Mouse (Mus musculus): ENCODE data around the gene Prkacb. TPM values are rescaled to one million over a fixed set of nuclear protein-coding genes. Genes with fewer than 3 reads are reported as not detected.

The Prkacb gene
- total and polyA plus RNA-seq, 3 experiments: 16.5 to 55.6 (median 31.8) TPM

DNA sequence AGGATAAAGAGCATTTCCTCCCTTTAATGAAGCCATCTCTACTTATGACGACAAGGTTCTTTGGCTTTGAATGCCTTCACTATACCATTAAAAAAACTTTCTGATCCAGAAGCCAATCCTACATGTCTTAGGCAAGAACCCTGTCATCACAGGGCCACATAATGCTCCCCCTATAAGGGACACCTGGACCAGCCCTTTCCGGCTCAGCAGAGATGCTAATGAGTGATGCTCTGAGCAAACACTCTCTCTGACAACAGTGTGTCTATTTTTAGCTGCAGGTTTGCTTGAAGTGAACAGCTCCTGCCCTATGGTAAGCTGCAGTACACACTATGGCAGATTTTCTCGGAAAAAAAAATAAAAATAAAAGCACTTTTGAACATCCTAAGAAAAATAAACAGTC is 43.9 kb downstream of the Prkacb start (continued):
- no peak for TF ChIP-seq HCFC1 (IDR thresholded peaks at IDR 0.05; ENCODE audit: low read depth, low read length)

DNA sequence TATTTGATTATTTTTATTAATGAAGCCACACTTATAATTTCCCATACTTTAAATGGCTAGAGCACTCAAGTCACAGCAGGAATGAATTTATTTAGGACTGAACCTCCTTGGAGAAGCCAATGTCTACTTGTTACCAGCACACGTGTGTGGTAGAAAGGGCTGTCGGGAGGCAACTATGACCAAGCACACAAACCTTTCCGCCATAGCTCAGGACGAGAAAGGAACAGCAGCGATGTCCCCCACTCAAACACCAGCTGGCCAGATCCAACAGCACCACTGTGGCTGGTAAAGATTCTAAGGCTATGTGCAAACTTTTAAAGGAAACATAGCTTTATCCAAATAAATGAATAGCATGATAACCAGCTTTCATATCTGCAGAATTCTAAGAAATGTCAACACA is 44.4 kb downstream of the Prkacb start:
- Histone ChIP-seq H3K27ac (ENCODE audit: control insufficient read depth, low read depth, low read length) (no peak overlapping the region), H3K4me3 (ENCODE audit: control insufficient read depth in 1 of 2, insufficient read depth in 1 of 2, low read depth in 2 of 2, low read length in 2 of 2) (no peak overlapping the region), H3K36me3 (ENCODE audit: control insufficient read depth in 1 of 2, insufficient read depth in 2 of 2, low read length in 2 of 2) (peaks cover 0 to 17% of the 10 kb centered on the region in 2 experiments; a peak in 2 of 4 replicates), H3K9ac (ENCODE audit: control insufficient read depth, low read depth, low read length, poor library complexity, severe bottlenecking) (no peak overlapping the region), H3K27me3 (ENCODE audit: control insufficient read depth in 1 of 2, insufficient read depth in 2 of 2, low read length in 2 of 2) (no peaks in the 10 kb centered on the region), H3K79me2 (ENCODE audit: control insufficient read depth, insufficient read depth, low read length, poor library complexity) (no peaks in the 10 kb centered on the region), H3K4me1 (ENCODE audit: control insufficient read depth in 1 of 2, insufficient read depth in 2 of 2, low read length in 2 of 2) (peaks cover 10 to 19% of the 10 kb centered on the region in 2 experiments), H3K9me3 (replicated peaks; ENCODE audit: insufficient read depth, low read length) (no peaks in the 10 kb centered on the region)
- TF ChIP-seq HCFC1 (IDR thresholded peaks at IDR 0.05; ENCODE audit: low read depth, low read length): no peak
- no peak for TF ChIP-seq MAZ (IDR thresholded peaks at IDR 0.05; ENCODE audit: low read depth, low read length)
- DNase-seq (ENCODE audit: low read depth, low spot score): no peak

- H3K9me3 ChIP-seq (replicated peaks; ENCODE audit: insufficient read depth, low read length): no peaks in the 10 kb centered on the region
- H3K4me3 ChIP-seq (ENCODE audit: control insufficient read depth in 1 of 2, insufficient read depth in 1 of 2, low read depth in 2 of 2, low read length in 2 of 2): no peak overlapping the region
- no peaks in the 10 kb centered on the region for H3K79me2 ChIP-seq (ENCODE audit: control insufficient read depth, insufficient read depth, low read length, poor library complexity)
- H3K27me3 ChIP-seq (ENCODE audit: control insufficient read depth in 1 of 2, insufficient read depth in 2 of 2, low read length in 2 of 2): no peaks in the 10 kb centered on the region
- no peak for TF ChIP-seq RCOR1 (IDR thresholded peaks at IDR 0.05; ENCODE audit: low read depth, low read length)
- no peak for TF ChIP-seq ELF1 (IDR thresholded peaks at IDR 0.05; ENCODE audit: low read depth, low read length)
- TF ChIP-seq ZKSCAN1 (IDR thresholded peaks at IDR 0.05; ENCODE audit: low read depth, low read length): no peak
- no peak for TF ChIP-seq SMC3 (IDR thresholded peaks at IDR 0.05; ENCODE audit: low read depth, low read length)
- no peak for TF ChIP-seq HCFC1 (IDR thresholded peaks at IDR 0.05; ENCODE audit: low read depth, low read length)
- TF ChIP-seq RAD21 (IDR thresholded peaks at IDR 0.05; ENCODE audit: low read depth, low read length): no peak
- TF ChIP-seq CTCF (IDR thresholded peaks at IDR 0.05 in 2 of 3, conservative IDR thresholded peaks at IDR 0.05 in 1 of 3; ENCODE audit: control insufficient read depth in 1 of 3, insufficient read depth in 1 of 3, low read depth in 2 of 3, low read length in 3 of 3, poor library complexity in 1 of 3, severe bottlenecking in 1 of 3): no peak
- TF ChIP-seq MAX (IDR thresholded peaks at IDR 0.05; ENCODE audit: low read length): no peak
- TF ChIP-seq MEF2A (IDR thresholded peaks at IDR 0.05; ENCODE audit: extremely low read depth, insufficient replicate concordance, low read depth, low read length, poor library complexity, severe bottlenecking): no peak
- H3K4me1 ChIP-seq (ENCODE audit: control insufficient read depth in 1 of 2, insufficient read depth in 2 of 2, low read length in 2 of 2): peaks cover 10 to 22% of the 10 kb centered on the region in 2 experiments
- no peak for DNase-seq (ENCODE audit: low read depth, low spot score)
- H3K9ac ChIP-seq (ENCODE audit: control insufficient read depth, low read depth, low read length, poor library complexity, severe bottlenecking): no peak overlapping the region
- H3K27ac ChIP-seq (ENCODE audit: control insufficient read depth, low read depth, low read length): no peak overlapping the region
- H3K36me3 ChIP-seq (ENCODE audit: control insufficient read depth in 1 of 2, insufficient read depth in 2 of 2, low read length in 2 of 2): peaks cover 0 to 17% of the 10 kb centered on the region in 2 experiments; a peak in 2 of 4 replicates
Measured at GRCm38 (mm10) chr3:146766701-146767181, 46.0 kb downstream of the Prkacb start.

DNA sequence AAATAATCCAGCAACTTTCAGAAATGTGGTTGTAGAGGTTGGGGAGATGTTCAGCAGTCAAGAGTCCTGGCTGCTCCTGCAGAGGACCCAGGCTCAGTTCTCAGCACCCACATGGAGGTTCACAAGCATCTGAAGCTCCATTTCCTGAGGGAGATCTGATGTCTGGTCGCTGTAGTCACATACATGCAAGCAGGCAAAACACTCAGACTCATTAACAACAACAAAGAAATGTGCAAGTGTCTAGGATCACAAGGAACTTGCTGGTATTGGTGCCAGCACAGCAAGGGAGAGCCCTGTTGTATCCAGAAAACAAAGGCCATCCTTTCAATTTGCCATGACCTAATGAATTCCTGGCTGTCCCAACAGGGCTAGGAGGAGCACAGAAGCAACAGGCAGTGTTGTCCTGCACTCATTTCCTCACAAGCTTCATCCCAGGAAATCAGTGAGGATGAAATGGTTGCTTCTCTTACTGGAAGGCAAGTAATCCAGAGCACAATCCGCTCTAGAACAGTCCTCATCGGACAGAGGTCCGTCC is 46.7 kb downstream of the Prkacb start:
- H3K9ac ChIP-seq (ENCODE audit: control insufficient read depth, low read depth, low read length, poor library complexity, severe bottlenecking): no peak overlapping the region
- H3K4me1 ChIP-seq (ENCODE audit: control insufficient read depth in 1 of 2, insufficient read depth in 2 of 2, low read length in 2 of 2): peaks cover 10 to 22% of the 10 kb centered on the region in 2 experiments

More for the DNA sequence above, 46.7 kb downstream of the Prkacb start:
- H3K79me2 ChIP-seq (ENCODE audit: control insufficient read depth, insufficient read depth, low read length, poor library complexity): no peaks in the 10 kb centered on the region
- no peaks in the 10 kb centered on the region for H3K27me3 ChIP-seq (ENCODE audit: control insufficient read depth in 1 of 2, insufficient read depth in 2 of 2, low read length in 2 of 2)
- TF ChIP-seq SMC3 (IDR thresholded peaks at IDR 0.05; ENCODE audit: low read depth, low read length): no peak
- no peak for TF ChIP-seq ZMIZ1 (IDR thresholded peaks at IDR 0.05; ENCODE audit: low read depth, low read length)
- no peak for TF ChIP-seq CTCF (IDR thresholded peaks at IDR 0.05 in 2 of 3, conservative IDR thresholded peaks at IDR 0.05 in 1 of 3; ENCODE audit: control insufficient read depth in 1 of 3, insufficient read depth in 1 of 3, low read depth in 2 of 3, low read length in 3 of 3, poor library complexity in 1 of 3, severe bottlenecking in 1 of 3)
- no peak for TF ChIP-seq POLR2AphosphoS2 (IDR thresholded peaks at IDR 0.05; ENCODE audit: low read length)
- no peak for TF ChIP-seq ZC3H11A (IDR thresholded peaks at IDR 0.05; ENCODE audit: low read depth, low read length)
- no peak for TF ChIP-seq USF2 (IDR thresholded peaks at IDR 0.05; ENCODE audit: borderline replicate concordance in 1 of 2, insufficient read depth in 1 of 2, low read depth in 1 of 2, low read length in 2 of 2)
- no peak for TF ChIP-seq KAT2A (conservative IDR thresholded peaks at IDR 0.05; ENCODE audit: low read depth, low read length)
- TF ChIP-seq ETS1 (IDR thresholded peaks at IDR 0.05; ENCODE audit: low read depth, low read length): no peak
- TF ChIP-seq SIN3A (IDR thresholded peaks at IDR 0.05; ENCODE audit: low read length): no peak
- no peak for TF ChIP-seq TAL1 (IDR thresholded peaks at IDR 0.05; ENCODE audit: low read length)
- no peak for TF ChIP-seq NELFE (IDR thresholded peaks at IDR 0.05; ENCODE audit: low read depth, low read length)
- TF ChIP-seq CHD2 (IDR thresholded peaks at IDR 0.05; ENCODE audit: low read length): no peak
- no peak for TF ChIP-seq HCFC1 (IDR thresholded peaks at IDR 0.05; ENCODE audit: low read depth, low read length)
- TF ChIP-seq ZKSCAN1 (IDR thresholded peaks at IDR 0.05; ENCODE audit: low read depth, low read length): no peak
- TF ChIP-seq CHD1 (IDR thresholded peaks at IDR 0.05; ENCODE audit: low read depth, low read length): no peak
- no peak for TF ChIP-seq MEF2A (IDR thresholded peaks at IDR 0.05; ENCODE audit: extremely low read depth, insufficient replicate concordance, low read depth, low read length, poor library complexity, severe bottlenecking)
- no peak overlapping the region for H3K4me3 ChIP-seq (ENCODE audit: control insufficient read depth in 1 of 2, insufficient read depth in 1 of 2, low read depth in 2 of 2, low read length in 2 of 2)
- peaks cover 0 to 17% of the 10 kb centered on the region in 2 experiments; a peak in 2 of 4 replicates for H3K36me3 ChIP-seq (ENCODE audit: control insufficient read depth in 1 of 2, insufficient read depth in 2 of 2, low read length in 2 of 2)
- H3K9me3 ChIP-seq (replicated peaks; ENCODE audit: insufficient read depth, low read length): no peaks in the 10 kb centered on the region
- no peak for DNase-seq (ENCODE audit: low read depth, low spot score)
- H3K27ac ChIP-seq (ENCODE audit: control insufficient read depth, low read depth, low read length): no peak overlapping the region
